Mouse (Mus musculus) erythroblast, adult 5-6 weeks (primary cell): Measurements from ENCODE around the gene Ak9. TPM values are rescaled to one million over a fixed set of nuclear protein-coding genes. Genes with fewer than 3 reads are reported as not detected.
"Not testable (repeated sequence)": the region's sequence is repeated elsewhere in the genome, so short reads cannot be mapped to it uniquely, and the experiment has no call there.

Source experiments
- ATAC-seq: replicated peaks from 2 replicates; pipeline ENCODE4 v1.8.0; 2016; ENCODE audit warnings: moderate number of reproducible peaks, mild to moderate bottlenecking, moderate TSS enrichment, inconsistent platforms; ENCODE audit not compliant: poor library complexity, low FRiP score, severe bottlenecking
- total RNA-seq, 2 experiments: library from RNA; stranded (forward) in 1 of 2; stranded (reverse) in 1 of 2; fragments of 150-400 nt in 1 of 2; fragments of 200-764, 138-1000 nt in 1 of 2; gene quantifications; 2 replicates each; pipeline versions ENCODE4 v1.2.3 to v1.2.4; 2015 to 2017; ENCODE audit warnings: low replicate concordance in 2 of 2

Gene Ak9
- total RNA-seq, 2 experiments from 2014 or later, result 0.17 TPM; not detected in 1

DNA sequence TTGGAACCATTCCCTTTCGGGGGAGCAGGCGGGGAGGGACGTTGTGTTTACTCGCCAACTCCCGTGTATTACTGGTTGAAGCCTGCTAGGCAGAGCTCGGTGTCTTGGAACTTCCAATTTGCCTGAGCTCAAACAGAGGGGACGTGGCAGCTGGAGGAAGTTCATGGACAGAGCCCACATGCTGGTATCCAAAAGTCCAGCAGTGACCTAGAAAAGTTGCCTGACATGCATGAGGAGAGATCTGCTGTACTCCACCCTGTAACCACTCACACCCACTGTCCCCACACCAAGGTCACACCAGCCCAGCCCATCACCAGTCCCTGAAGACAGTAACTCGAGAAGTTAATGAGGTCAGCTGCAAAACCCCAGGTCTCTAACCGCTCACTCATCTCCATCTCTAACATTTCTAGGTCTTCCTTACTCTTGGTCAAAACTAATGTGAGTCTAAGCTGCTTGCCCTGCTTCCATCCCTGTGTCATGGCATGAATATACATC, 1.2 kb downstream of the Ak9 start:
- no peak for ATAC-seq

DNA sequence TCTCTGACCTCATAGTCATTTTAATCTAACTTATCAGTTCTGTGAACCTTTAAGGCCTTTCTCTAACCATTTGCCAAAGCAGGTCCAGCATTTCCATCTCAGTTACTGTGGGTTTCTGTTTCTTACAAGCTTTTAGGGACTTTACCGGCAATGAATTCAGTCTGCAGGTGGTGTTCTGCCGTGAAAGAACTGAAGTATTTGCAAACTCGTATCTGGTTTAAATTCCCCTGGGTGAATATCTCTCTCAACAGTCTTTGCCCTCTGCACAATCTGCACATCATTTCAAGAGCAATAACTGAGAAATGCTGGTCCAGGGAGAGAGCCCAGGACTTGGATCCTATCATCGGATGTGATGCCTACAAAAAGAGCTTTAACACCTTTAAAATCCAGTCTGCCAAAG, 4.4 kb downstream of the Ak9 start:
- ATAC-seq, result no peak

DNA sequence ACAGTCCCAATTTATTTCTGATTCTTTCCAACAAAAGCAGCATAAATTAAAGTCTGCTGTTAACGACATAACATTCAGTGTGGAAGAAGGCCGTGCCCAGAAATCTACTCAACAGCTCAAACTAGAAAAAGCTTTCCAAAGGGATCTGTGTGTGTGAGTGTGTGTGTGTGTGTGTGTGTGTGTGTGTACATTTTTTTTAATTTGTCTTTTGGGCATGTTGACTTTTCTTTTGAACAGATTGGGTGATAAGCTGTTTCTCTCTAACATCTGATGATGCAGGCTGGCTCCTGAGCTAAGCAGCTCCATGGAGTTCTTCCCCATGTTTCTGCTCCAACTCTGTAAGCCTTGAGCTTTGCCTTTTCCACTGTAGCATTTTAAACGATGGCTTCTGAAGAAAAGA, 12.1 kb downstream of the Ak9 start:
- no peak for ATAC-seq

DNA sequence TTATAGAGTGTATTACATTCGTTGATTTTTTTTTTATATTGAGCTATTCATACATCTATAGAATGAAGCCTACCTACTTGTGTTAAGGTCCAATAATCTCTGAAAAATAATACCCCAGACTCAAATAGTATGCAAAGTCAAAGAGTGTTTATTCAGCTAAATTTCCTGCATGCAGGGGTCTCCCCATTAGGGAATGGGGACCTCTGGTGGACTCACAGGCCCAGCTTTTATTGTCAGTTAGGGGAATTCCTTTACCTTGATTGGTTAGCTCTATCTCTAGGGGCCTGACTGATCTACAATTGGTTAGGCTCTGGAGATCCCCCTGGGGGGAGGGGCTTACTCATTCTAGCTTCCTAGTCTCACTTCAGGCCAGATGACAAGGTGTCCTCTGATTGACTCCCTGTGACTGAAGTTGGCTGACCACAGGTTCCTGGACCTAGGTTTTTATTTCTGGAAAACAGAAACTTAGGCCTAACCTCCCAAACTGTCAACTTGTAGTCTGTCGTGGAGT, 28.8 kb downstream of the Ak9 start:
- no peak for ATAC-seq

DNA sequence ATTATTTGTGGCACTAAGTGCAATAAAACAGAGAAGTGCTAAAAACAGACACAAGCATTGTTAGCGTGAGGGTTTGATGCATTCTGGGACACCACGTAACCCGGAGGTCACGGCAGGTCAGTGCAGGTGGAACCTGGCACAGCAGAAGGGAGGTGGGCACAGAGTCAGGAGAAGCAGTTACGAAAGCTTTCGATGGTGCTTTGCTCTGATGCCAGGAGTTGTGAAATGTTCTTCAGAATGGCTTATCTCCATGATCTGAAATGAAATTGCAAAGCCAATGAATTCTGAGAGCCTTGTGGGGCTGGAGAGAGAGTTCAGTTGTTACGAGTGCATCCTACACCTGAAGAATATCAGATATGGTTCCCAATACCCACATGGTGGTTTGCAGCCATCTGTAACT, 37.6 kb downstream of the Ak9 start:
- no peak for ATAC-seq

DNA sequence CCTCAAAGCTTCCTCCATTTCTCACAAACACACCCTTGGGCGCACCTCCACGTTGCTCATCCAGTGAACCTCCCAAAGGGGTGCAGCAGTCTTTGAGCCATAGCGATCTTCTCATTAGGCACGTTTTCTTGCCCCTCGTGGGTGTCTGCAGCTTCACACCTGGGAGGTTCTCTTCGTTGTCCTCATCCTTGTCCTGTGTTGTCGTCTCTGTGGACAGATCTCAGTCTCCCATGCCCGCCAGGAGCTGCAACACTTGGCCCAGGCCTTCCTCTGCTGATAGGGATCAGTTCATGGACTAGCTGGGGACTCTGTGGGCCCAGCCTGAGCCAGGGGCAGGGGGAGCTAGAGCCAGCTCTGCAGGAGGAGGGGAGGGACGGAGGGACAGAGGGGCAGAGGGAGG, 61.3 kb downstream of the Ak9 start:
- no peak for ATAC-seq

DNA sequence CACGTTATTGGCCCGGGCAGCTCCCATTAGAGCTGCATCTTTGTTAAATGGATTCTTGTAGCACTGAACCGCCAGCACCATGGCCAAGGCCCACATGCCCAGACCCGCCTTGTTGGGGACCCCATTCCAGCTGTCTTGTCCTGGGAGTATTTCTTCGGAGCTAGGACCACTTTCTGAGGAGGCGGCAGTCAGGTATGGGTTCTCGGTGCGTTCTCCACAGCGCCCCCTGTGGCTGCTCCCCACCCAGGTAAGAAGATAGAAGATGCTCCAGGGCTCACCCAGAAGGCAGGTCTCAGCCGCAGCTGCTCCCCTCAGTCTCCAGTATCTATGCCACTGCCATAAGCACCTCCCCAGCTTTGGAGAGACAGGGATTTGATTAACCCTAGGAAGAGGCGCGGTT, 76.7 kb downstream of the Ak9 start:
- ATAC-seq, result no peak; the same call in 1 of the 2 replicates

DNA sequence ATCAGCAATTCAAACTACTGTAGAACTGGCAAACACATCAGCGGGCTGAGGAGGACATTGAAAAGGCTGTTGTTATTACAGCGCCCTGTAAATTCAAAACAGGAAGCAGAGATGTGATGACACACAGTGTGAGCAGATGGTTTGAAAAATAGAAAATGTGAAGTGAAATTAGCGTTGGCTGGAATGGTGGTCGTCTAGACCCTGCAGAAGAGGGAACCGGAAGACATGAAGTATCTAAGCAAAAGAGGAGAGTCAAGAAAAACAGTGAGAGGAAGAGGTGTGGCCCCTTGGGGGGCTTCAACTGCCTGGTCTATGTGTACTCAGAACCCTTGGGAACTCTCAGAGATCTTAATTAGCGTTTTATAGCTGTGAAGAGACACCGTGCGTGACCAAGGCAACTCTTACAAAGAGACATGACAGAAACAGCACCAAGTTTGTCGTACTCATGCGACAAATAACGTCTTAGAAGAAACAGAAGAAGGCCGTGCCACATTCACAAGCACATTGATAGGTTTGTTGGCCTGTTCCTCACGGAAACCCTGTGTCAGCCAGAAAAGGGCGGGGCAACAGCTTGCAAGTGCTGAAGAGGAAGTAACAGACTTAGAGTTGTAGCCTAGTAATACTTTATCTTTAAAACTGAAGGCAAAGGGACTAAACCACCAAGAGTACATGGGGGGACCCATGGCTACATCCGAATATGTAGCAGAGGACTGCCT, 81.9 kb downstream of the Ak9 start:
- ATAC-seq, result no peak

DNA sequence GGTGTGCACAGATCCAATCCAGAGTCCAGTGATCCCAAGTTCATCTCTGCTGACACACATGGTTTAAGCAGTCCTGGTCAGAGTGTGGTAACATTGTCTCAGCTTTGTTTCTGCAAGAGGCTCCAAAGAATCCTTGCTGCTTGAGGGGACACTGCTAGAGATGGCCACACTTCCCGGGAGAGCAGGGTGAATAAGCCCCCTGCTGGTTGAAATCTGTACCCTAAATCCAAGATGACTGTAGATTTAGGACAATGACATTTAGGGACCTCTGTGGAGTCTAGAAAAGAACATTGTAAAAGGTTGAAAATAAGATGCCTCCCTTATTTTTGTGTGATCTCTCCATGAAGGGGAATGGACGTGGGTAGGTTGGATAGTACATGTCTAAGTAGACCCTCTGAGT, 89.8 kb downstream of the Ak9 start:
- ATAC-seq, result no peak

DNA sequence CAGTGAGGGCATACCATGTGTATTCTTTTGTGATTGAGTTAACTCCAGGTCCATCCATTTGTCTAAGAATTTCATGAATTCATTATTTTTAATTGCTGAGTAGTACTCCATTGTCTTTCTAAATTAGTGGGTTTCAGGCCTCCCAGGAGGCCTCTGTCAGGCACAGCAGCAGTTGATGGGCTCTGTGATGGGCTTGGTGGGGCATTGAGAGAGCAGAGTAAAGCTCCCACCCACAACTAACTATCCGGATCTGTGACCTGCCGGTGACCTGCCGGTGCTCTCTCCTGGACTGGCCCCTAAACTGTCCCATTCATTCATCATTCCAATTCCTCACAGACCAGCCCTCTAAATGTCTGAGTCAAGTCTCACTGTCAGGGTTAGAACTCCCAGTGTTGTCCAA, 97.3 kb downstream of the Ak9 start:
- ATAC-seq, result no peak

DNA sequence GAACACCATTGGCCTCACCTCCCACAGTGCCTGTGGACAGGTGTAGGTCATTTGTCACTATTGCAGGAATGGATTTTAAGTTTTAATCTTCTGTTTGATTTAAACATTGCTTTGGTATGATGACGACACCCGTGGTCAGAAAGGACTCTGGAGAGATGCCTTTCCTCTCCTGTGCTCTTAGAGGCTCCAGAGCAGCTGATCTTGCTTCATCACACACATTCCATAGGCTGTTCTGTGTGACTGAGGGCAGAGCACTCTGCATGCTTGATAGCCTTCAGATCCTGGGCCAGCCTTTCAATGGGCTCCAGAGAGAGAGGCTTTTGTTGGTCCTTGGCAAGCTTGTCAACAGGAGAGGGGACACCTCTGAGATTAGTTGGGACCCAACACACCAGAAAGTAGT, 99.6 kb downstream of the Ak9 start:
- no peak for ATAC-seq

DNA sequence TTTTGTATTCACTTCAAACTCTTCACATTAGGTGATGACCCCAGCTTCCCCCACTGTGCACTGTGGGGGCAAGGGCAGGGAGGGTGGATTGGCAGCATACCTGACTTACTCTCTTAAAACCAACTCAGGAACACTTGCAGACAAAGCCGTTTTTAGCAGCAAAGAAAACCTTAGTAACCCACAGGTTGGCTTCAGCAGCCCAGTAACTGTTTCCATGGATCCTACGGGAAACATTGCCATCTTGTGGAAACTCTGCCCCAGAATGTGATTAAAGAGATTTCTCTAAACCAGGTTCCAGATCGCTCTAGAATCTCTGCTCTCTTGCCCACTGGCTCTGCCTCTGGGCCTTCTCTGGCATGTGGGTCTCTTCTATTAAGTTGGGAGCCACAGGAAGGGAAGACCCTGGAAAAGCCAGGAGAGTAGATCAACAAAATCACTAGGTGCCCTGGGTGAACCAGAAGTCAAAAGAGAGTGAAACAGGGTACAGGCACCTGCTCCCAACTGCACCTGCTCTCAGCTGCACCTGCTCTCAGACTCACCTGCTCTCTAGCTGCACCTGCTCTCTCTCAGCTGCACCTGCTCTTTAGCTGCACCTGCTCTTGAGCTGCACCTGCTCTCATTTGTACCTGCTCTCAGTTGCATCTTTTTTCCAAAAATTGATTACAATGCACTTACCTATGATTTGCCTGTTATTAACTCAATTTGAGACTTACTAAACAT, 100.3 kb downstream of the Ak9 start:
- no peak for ATAC-seq

DNA sequence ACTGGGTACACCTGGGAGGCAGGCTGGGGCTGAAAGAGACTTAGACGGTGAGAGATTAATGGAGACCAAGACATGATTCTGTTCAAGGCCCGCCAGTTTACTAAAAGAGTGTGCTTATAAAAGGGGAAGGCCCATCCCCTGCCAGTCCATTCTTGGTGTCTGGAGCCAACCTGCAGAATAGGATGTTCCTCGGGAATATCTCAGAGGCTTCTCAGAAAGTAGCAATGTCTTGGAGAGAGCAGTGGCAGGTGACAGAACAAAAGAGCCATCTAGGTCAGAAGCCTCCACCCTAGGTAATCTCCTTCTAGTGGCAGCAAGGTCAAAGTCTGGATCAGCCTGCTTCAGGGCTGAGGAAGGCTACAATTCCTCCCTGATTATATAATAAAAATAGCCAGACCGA, 106.4 kb downstream of the Ak9 start:
- not testable (repeated sequence) for ATAC-seq

DNA sequence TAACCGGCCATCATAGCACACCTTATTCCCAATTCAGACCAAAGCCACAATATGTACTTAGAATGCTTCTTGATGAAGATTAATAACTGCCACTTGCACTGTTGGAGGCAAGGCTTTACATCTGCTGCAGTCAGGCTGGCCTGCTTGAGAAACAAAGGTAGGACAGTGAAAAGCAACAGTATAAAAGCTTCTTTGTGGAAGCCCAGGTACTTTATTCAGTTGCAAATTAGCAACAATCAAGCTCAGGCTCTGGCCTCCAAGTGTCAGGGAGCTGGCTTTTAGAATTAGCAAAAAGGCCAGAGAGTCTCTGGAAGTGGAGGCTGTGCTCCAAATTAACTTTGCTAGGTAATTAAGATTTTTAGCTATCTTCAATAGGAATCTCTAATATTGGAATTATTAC, 107.0 kb downstream of the Ak9 start:
- ATAC-seq, result not testable (repeated sequence)

DNA sequence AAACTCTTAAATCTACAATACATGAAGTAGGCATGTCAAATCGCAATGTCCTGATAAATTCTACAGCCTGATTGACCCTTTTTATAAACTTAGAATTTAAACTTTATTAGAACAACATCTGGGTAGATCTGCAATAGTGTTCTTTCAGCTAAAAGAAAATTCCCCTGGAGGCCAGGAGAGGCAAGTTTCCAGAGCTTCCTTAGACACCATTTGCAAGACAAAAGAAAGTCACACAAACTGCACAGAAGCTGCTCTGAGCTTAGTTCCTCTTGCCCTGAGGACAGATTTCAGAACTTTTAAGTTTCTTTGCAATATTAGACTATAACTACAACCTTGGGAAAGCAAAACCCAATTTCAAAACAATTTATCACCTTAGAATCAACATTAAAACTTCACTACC, 109.7 kb downstream of the Ak9 start:
- not testable (repeated sequence) for ATAC-seq

DNA sequence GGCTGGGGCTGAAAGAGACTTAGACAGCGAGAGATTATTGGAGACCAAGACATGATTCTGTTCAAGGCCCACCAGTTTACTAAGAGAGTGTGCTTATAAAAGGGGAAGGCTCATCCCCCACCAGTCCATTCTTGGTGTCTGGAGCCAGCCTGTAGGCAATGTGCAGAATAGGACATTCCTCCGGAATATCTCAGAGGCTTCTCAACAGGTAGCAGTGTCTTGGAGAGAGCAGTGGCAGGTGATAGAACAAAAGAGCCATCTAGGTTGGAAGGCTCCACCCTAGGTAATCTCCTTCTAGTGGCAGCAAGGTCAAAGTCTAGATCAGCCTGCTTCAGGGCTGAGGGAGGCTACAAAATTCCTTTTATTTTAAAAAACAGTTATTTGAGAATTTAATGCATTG, 111.6 kb downstream of the Ak9 start:
- ATAC-seq, result not testable (repeated sequence)

DNA sequence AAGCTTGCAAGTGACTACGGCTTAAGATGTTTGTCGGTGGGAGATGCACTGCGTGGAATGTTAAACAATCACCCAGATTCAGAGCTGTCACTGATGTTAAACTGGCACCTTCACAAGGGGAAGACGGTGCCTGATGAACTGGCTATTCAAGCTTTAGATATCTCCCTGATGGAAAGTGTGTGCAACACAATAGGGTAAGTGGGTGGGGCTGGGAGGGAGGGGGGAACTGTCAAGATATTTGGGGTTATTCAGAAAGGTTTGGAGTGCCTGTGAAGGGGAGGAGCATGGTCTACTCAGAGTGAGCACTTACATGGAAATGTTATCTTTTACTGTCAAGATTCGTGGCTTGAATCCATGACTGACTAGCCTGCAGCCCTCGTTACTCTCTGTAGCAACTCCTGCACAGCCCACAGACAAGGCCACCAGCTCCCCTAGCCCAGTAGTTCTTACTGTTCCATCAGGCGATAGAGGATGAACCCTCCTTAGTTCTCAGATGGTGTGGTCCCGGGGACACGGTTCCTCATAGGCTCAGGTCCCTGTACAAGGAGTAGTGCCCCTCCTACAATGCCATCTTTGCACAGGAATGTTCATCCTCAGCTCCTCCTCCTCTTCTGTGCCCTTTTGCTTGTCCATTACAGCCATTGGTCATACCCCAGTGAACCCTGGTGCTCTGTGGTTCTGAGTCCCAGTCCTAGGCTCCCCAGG, 116.9 kb downstream of the Ak9 start:
- no peak for ATAC-seq

DNA sequence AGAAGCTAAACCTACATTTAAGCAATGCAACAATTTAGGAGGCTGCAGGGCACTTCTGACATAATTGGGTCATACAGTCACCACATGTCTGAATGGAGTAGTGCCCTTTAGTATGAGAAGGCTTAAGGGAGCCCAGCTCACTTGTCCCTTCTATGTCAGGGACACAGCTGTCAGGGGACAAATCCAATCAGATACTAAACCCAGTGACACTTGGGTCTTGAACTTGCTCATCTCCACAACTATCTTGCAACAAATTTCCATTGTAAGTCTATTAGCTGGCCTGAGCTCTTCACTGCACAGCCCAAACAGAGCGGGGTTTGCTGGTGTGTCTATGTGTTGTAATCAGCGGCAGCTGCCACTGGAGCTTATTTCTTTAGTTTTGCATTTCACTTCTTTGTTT, 119.9 kb downstream of the Ak9 start:
- ATAC-seq, result no peak

DNA sequence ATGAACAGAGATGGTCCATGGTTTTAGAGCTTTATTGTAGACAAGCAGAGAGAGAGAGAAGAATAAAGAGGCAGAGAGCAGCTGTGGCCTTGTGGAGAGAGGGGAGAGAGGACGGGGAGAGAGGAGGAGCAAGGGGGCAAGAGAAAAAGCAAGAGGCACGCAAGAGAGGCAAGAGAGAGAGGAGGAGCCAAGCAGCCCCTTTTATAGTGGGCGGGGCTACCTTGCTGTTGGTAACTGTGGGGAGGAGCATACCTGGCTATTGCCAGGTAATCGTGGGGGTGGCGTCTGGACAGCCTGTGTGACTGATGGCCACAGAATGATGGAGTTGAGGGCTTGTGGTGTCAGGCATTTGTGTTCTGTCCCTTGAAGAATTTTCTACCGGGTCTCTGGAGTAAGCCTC, 122.6 kb downstream of the Ak9 start:
- no peak for ATAC-seq

DNA sequence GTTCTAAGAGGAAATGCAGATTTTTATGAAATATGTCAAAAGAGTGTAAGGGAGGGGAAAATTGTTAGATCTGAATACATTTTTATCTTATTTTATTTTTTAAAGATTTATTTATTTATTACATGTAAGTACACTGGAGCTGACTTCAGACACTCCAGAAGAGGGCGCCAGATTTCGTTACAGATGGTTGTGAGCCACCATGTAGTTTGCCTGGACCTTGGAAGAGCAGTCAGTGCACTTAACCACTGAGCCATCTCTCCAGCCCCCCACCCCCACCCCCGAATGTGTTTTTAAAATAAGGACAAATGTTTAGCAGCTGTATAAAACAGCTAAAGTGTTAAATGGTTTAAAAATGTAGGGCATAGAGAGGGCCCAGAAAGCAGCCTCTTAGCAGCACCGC, 130.8 kb downstream of the Ak9 start:
- no peak for ATAC-seq

DNA sequence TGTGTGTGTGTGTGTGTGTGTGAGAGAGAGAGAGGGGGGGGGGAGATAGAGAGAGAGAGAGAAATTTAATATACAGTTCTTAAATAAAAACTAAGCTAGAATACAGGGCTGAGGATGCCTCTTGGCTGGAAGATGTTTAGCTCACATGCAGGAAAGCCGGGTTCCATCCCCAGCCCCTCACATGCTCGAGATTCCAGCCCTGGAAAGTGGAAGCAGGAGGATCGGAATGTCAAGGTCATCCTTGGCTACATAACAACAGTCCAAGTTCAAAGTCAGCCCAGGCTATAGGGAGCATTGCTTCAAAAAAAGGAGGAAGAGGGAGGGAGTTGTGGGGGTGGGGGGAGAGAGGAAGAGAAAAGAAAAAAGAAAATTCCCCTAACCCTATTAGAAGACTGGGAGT, 131.4 kb downstream of the Ak9 start:
- ATAC-seq, result no peak
